Mouse (Mus musculus) thymus, adult 2 months (tissue): Measurements from ENCODE around the gene Polg2. TPM values are rescaled to one million over a fixed set of nuclear protein-coding genes. Genes with fewer than 3 reads are reported as not detected.

Experiments
- DNase-seq: peaks from one replicate; pipeline ENCODE4 v3.0.0; 2021
- H3K27ac ChIP-seq: fragments of 200-500 bp; 2 replicates; pipeline ENCODE4 v1.5.1; 2012; ENCODE audit warnings: low read length, control low read depth; ENCODE audit not compliant: control insufficient read depth, insufficient read depth
- H3K27me3 ChIP-seq: fragments of 200-500 bp; 2 replicates; pipeline ENCODE4 v1.6.1; 2012; ENCODE audit warnings: mild to moderate bottlenecking, low read length, moderate library complexity, mixed read lengths; ENCODE audit not compliant: control insufficient read depth, insufficient read depth
- H3K36me3 ChIP-seq: fragments of 200-500 bp; 2 replicates; pipeline ENCODE4 v1.6.1; 2012; ENCODE audit warnings: mild to moderate bottlenecking, low read length, moderate library complexity; ENCODE audit not compliant: control insufficient read depth, insufficient read depth
- H3K4me1 ChIP-seq: fragments of 200-500 bp; replicated peaks from 2 replicates; pipeline ENCODE4 v1.6.1; 2012; ENCODE audit warnings: low read length; ENCODE audit not compliant: control insufficient read depth, insufficient read depth
- H3K4me3 ChIP-seq: fragments of 200-500 bp; 2 replicates; pipeline ENCODE4 v1.5.1; 2012; ENCODE audit warnings: mild to moderate bottlenecking, low read length, control low read depth, moderate library complexity; ENCODE audit not compliant: control insufficient read depth, insufficient read depth
- CTCF ChIP-seq: fragments of 200-500 bp; IDR thresholded peaks from 2 replicates; pipeline ENCODE4 v1.5.1; 2012; ENCODE audit warnings: mild to moderate bottlenecking, control low read depth, low read length, moderate library complexity, borderline replicate concordance; ENCODE audit not compliant: control insufficient read depth, poor library complexity, insufficient read depth; ENCODE audit errors: extremely low read depth
- POLR2A ChIP-seq: fragments of 200-500 bp; IDR thresholded peaks from 2 replicates; pipeline ENCODE4 v1.6.1; 2012; ENCODE audit warnings: mild to moderate bottlenecking, low read length, control low read depth, moderate library complexity; ENCODE audit not compliant: control insufficient read depth, poor library complexity, insufficient read depth; ENCODE audit errors: extremely low read depth
- WGBS: fragments of 180-500 bp; shearing (Covaris S2); methylation state at CpG from one replicate; pipeline ENCODE4 v1.1.7; 2018; 5-methylcytosine and 5-hydroxymethylcytosine counted together
- polyA plus RNA-seq: library from polyadenylated mRNA; depleted of rRNA; stranded (reverse); fragments of >200 nt; gene quantifications from 2 replicates; pipeline ENCODE4 v1.2.3, GENCODE M21; 2012

The Polg2 gene
- polyA plus RNA-seq, 1 experiment: 11.8 TPM

GRCm38 (mm10) chr11:106795679-106796078 is 16.3 kb upstream of the Polg2 start:
- TF ChIP-seq CTCF (no peak), POLR2A (no peak)
- H3K27ac ChIP-seq: no peak overlapping the region
- H3K4me1 ChIP-seq: no peaks in the 10 kb centered on the region
- H3K27me3 ChIP-seq: no peaks in the 10 kb centered on the region
- H3K36me3 ChIP-seq: peaks cover 62% of the 10 kb centered on the region
- DNase-seq: no peak
- H3K4me3 ChIP-seq: no peak overlapping the region
- 83% methylated on average over 9 of the region's 9 CpGs for WGBS

- Histone ChIP-seq H3K36me3 (peaks cover 43% of the 10 kb centered on the region), H3K27me3 (no peaks in the 10 kb centered on the region), H3K4me3 (no peak overlapping the region), H3K4me1 (0 out of 2 replicates have a peak, but pooled peaks cover 2% of the 10 kb centered on the region), H3K27ac (no peak overlapping the region)
- WGBS: 79% methylated on average over 4 of the region's 4 CpGs
- TF ChIP-seq POLR2A (no peak), CTCF (no peak)
- DNase-seq: peak; percentile 11
Measured at GRCm38 (mm10) chr11:106793846-106794245, 14.5 kb upstream of the Polg2 start.

GRCm38 (mm10) chr11:106789649-106790048 is 10.3 kb upstream of the Polg2 start:
- Histone ChIP-seq H3K4me3 (peak overlapping the region; percentile 63), H3K36me3 (peaks cover 39% of the 10 kb centered on the region), H3K27ac (no peak overlapping the region), H3K27me3 (no peaks in the 10 kb centered on the region), H3K4me1 (0 out of 2 replicates have a peak, but pooled peaks cover 2% of the 10 kb centered on the region)
- TF ChIP-seq CTCF: no peak
- DNase-seq: no peak
- 2% methylated on average over 6 of the region's 6 CpGs for WGBS

- Histone ChIP-seq H3K27ac (peak within 1 kb of the TSS; percentile 89), H3K27me3 (no peaks in the 10 kb centered on the region), H3K4me1 (0 out of 2 replicates have a peak, but pooled peaks cover 2% of the 10 kb centered on the region), H3K36me3 (peaks cover 39% of the 10 kb centered on the region), H3K4me3 (peak within 1 kb of the TSS; percentile 78)
- WGBS: under 1% methylated on average over 58 of the region's 58 CpGs
- TF ChIP-seq POLR2A (peak; percentile 63), CTCF (peak; percentile 44; the same call in 1 of the 2 replicates)
- DNase-seq: peak; percentile 99
Measured at GRCm38 (mm10) chr11:106788775-106789459, 9.6 kb upstream of the Polg2 start, which contains the start of the genes Ddx5 and Cep95. Ddx5 (minus strand) TSS chr11:106789185. Cep95 (plus strand) TSS chr11:106789252.

GRCm38 (mm10) chr11:106788026-106788774 is 8.9 kb upstream of the Polg2 start:
- DNase-seq: peak; percentile 99
- peak overlapping the region; percentile 89 for H3K27ac ChIP-seq
- TF ChIP-seq CTCF: no peak
- TF ChIP-seq POLR2A: peak; percentile 97
- H3K4me3 ChIP-seq: peak overlapping the region; percentile 78
- 1% methylated on average over 79 of the region's 79 CpGs for WGBS
- no peaks in the 10 kb centered on the region for H3K27me3 ChIP-seq
- H3K36me3 ChIP-seq: peaks cover 44% of the 10 kb centered on the region
- H3K4me1 ChIP-seq: 0 out of 2 replicates have a peak, but pooled peaks cover 2% of the 10 kb centered on the region

- 0 out of 2 replicates have a peak, but pooled peaks cover 2% of the 10 kb centered on the region for H3K4me1 ChIP-seq
- peak; percentile 72 for TF ChIP-seq POLR2A
- 0 out of 2 replicates have a peak, but pooled peaks have one; percentile 34 for TF ChIP-seq CTCF
- H3K27ac ChIP-seq: peak overlapping the region; percentile 75
- H3K36me3 ChIP-seq: peaks cover 49% of the 10 kb centered on the region
- H3K4me3 ChIP-seq: peak overlapping the region; percentile 78
- under 1% methylated on average over 65 of the region's 65 CpGs for WGBS
- peak; percentile 88 for DNase-seq
- no peaks in the 10 kb centered on the region for H3K27me3 ChIP-seq
Measured at GRCm38 (mm10) chr11:106787131-106788025, 8.0 kb upstream of the Polg2 start.
